Mouse (Mus musculus) small intestine, adult 2 months (tissue): ENCODE data around the gene Caap1.

ENCODE experiments used
- CTCF ChIP-seq: fragments of 200-500 bp; IDR thresholded peaks from 2 replicates; pipeline ENCODE4 v1.5.1; 2012; ENCODE audit warnings: low read depth, mild to moderate bottlenecking, control low read depth, inconsistent platforms, low read length, moderate library complexity, mixed read lengths; ENCODE audit not compliant: insufficient replicate concordance, insufficient read length; ENCODE audit errors: extremely low read depth
- POLR2A ChIP-seq: fragments of 200-500 bp; IDR thresholded peaks from 2 replicates; pipeline ENCODE4 v1.6.1; 2012; ENCODE audit warnings: low read depth, mild to moderate bottlenecking, control low read depth, inconsistent platforms, low read length, moderate library complexity

DNA sequence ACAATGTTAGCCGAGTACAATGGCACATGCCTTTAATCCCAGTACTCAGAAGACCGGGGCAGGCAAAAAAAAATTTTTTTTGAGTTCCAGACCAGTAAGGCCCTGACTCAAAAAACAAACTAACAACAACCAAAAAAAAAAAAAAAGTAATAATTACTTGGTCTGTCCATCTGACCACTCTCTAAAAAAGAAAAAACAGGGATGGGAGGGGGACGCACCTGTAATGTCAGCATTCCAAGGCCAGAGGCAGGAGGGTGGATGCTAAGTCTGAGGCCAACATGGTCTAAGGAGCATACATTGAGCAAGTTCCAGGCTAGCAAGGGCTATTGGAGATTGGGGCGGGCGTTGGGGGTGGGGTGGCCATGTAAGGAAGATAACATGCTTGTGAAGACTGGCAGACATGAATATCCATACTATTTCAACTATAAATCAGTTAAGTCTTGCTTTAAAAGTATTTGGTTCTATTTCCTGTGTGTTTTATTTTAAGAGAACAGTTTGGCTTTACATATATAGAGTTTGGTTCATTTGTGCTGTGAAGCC, 1.6 kb downstream of the Caap1 start:
- no peak for TF ChIP-seq CTCF
- TF ChIP-seq POLR2A = no peak
